Mouse (Mus musculus) left cerebral cortex, postnatal 36 days (tissue): ENCODE results near the gene 9530053A07Rik. TPM values are rescaled to one million over a fixed set of nuclear protein-coding genes. Genes with fewer than 3 reads are reported as not detected.
A peak's percentile ranks its signal among the peaks of the same experiment; 100 is the strongest.

Experiments
- DNase-seq, 2 experiments: peaks; one replicate each; pipeline ENCODE4 v3.0.0; 2021 to 2022; ENCODE audit warnings: low spot score in 2 of 2, mixed read lengths in 1 of 2
- intact Hi-C: fragments of 180-260 bp; cut with DNase I; formaldehyde crosslinking; loops from one replicate; pipeline ENCODE4 v1.15.1; 2025
- total RNA-seq, 2 experiments: library from RNA; stranded (reverse); gene quantifications; 2 replicates each; pipeline ENCODE4 v1.2.3; 2021

9530053A07Rik gene
- total RNA-seq, 2 experiments from 2014 or later: 0.07 TPM

GRCm38 (mm10) chr7:28208396-28208987 is 79.2 kb downstream of the 9530053A07Rik start:
- intact Hi-C loops: no loop called here
- DNase-seq: no peak

DNA sequence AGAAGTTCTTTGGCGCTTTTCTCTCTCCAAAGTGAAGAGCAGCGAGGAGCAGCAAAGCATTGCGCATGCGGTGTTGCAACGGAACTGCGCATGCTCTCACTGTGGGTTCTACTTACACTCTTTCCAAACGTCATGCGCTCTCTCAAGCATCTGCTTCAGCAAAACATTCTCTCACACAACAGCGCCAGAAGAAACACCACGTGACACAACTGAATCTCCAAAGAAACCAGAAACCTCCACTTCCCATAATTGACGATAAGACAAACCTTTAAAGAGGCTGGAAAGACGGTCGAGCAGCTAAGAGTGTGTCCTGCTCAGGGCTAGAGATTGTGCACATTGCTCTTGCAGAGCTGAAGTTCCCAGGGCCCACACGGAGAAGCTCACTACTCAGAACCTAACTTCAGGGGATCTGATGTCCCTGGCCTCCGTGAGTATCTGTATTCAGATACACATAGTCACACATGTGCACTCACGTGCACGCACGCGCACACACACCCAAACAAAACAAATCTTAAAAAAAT is 79.8 kb downstream of the 9530053A07Rik start:
- intact Hi-C loops: no loop called here

GRCm38 (mm10) chr7:28210731-28211130 is 81.5 kb downstream of the 9530053A07Rik start:
- no peak for DNase-seq
- intact Hi-C loops: loop anchor here (10.0 kb wide), 2 partner anchors 46 to 54 kb away; partner anchors contain the start of genes Eid2 and Fbl

More for the DNA sequence above, 79.8 kb downstream of the 9530053A07Rik start:
- DNase-seq: peak; percentile 74 to 78

DNA sequence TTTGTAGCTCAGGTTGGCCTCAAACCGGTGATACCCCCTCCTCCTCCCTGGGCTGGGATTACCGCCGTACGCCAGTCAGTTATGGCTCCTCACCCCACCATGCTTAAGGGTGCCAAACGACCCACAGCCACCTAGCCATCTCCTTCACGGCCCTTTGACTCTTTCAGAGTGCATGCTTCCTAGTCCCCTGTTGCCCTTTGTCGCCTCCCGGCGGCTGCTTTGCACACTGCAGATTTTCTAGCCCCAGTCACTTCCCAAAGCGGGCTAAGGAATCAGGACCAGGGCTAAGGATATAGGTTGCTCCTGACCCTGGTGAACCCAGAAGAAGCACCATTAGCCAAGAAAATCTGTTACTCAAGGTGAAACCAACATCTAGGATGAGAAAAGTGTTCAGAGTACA is 84.9 kb downstream of the 9530053A07Rik start:
- DNase-seq: peak in 1 of 2 experiments; percentile 33
- intact Hi-C loops: loop anchor here (10.0 kb wide), 2 partner anchors 49 to 51 kb away; partner anchors contain the start of genes Eid2 and Fbl

Other genes with a start within 250 kb of the 9530053A07Rik start
- gene Zfp974, start 200.0 kb upstream of the 9530053A07Rik start, total RNA-seq: 10 to 100 TPM; 11.3 to 16.3 TPM
- 10 to 100 TPM; 17.8 to 22.9 TPM for gene Zfp780b, start 150.3 kb upstream of the 9530053A07Rik start, total RNA-seq
- gene Zfp850, start 115.4 kb upstream of the 9530053A07Rik start, total RNA-seq: 1 to 10 TPM; 5.9 to 6.3 TPM
- gene Psmc4, start 79.4 kb upstream of the 9530053A07Rik start, total RNA-seq: 100 to 1,000 TPM; 120 to 132 TPM
- under 1 TPM; 0.20 to 0.32 TPM for gene Fcgbp, start 58.2 kb upstream of the 9530053A07Rik start, total RNA-seq
- 10 to 100 TPM; 50.3 to 54.8 TPM for gene Fbl, start 40.2 kb downstream of the 9530053A07Rik start, total RNA-seq
- gene Dyrk1b, start 50.0 kb downstream of the 9530053A07Rik start, total RNA-seq: 10 to 100 TPM; 46.7 to 54.8 TPM
- gene Eid2, start 138.4 kb downstream of the 9530053A07Rik start, total RNA-seq: 10 to 100 TPM; 59.9 to 66.6 TPM
- gene Eid2b, start 148.3 kb downstream of the 9530053A07Rik start, total RNA-seq: 10 to 100 TPM; 33.3 to 37.8 TPM
- gene Selenov, start 161.7 kb downstream of the 9530053A07Rik start, total RNA-seq: under 1 TPM; 0.43 to 0.44 TPM
- 1 to 10 TPM; 1.4 to 1.8 TPM for gene Dll3, start 172.8 kb downstream of the 9530053A07Rik start, total RNA-seq
- gene Timm50, start 182.6 kb downstream of the 9530053A07Rik start, total RNA-seq: 10 to 100 TPM; 44.1 to 46.3 TPM
- gene Supt5, start 209.3 kb downstream of the 9530053A07Rik start, total RNA-seq: 100 to 1,000 TPM; 120 to 122 TPM
- gene Rps16, start 221.2 kb downstream of the 9530053A07Rik start, total RNA-seq: 100 to 1,000 TPM; 425 to 456 TPM
- 1 to 10 TPM; 6.2 to 9.7 TPM for gene Plekhg2, start 243.1 kb downstream of the 9530053A07Rik start, total RNA-seq